Mouse (Mus musculus) small intestine, adult 2 months (tissue): Measurements from ENCODE around the gene 1810024B03Rik.

Experiments used
- CTCF ChIP-seq: fragments of 200-500 bp; IDR thresholded peaks from 2 replicates; pipeline ENCODE4 v1.5.1; 2012; ENCODE audit warnings: low read depth, mild to moderate bottlenecking, control low read depth, inconsistent platforms, low read length, moderate library complexity, mixed read lengths; ENCODE audit not compliant: insufficient replicate concordance, insufficient read length; ENCODE audit errors: extremely low read depth
- POLR2A ChIP-seq: fragments of 200-500 bp; IDR thresholded peaks from 2 replicates; pipeline ENCODE4 v1.6.1; 2012; ENCODE audit warnings: low read depth, mild to moderate bottlenecking, control low read depth, inconsistent platforms, low read length, moderate library complexity

DNA sequence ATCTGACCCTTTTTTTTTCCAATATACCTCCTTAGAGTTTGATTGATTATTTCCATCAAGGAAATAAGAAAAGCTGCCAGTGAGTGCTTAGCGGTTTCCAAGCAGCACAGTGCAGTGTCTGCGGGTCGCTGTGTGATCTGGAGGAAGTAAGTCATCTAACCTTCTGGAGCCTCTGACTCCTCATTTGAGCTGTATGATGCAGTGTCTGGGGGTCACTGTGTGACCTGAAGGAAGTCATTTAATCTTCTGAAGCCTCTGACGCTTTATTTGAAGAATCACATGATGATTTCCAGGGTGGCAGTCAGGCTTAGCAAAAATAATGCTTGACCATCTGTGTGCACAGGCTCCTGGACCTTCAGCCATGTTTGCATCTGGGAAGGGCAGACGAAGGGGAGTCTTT lies 44.7 kb upstream of the 1810024B03Rik start:
- no peak for TF ChIP-seq POLR2A
- TF ChIP-seq CTCF, result no peak
